Comparison of ENCODE assay signal across 18 mouse cellular contexts in the genomic region with DNA sequence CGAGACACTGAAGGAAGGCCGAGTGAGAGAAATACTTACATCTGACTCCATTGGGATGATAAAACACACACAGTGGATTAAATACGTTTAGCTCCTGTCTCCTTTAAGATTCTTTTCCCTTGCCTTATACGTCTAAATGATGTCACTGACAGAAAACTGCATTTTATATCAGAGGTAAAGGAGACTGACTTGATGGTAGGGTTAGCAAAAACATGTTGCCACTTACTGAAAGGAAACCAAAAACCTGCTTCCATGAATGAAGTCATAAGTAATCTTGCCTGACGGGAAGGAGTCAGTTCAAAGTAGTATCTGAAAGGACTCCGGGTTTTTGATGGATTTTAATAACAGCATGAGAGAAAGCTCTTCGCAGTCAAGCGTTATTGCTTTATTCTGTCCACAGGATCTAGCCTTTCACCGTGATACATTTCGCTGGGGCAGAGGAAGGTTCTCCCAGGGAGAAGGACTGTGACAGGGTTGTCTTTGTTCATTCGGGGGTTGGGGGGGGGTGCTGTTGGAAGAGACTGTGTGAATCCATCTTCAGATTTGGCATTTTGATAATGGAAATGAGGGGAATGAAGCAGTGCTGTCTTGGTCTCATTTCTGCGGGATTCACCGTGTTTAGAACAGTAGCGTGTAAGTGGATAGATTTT.
DNase-seq lines count a peak whose midpoint lies in the region; ATAC-seq and TF ChIP-seq lines count a peak whose summit lies in the region.
"Had no signal": no experiment of that assay in that cellular context is flagged by ENCODE, and none has a peak within 500 bp of the region (broad histone marks: within the 10 kb centered on the region; RNA-seq: fewer than 3 reads in every experiment).

No protein-coding gene starts in this region.

- H3K9me3 ChIP-seq in hindbrain, embryonic 15.5 days, result no peaks in the 10 kb centered on the region
- no peaks in the 10 kb centered on the region for H3K9me3 ChIP-seq in midbrain, embryonic 13.5 days
- H3K9me3 ChIP-seq: embryonic facial prominence, embryonic 15.5 days; limb, embryonic 15.5 days had no signal

- ATAC-seq in hindbrain, embryonic 15.5 days (ENCODE audit: low FRiP score, low read depth), result no peak
- peak; percentile 71 for ATAC-seq in midbrain, embryonic 13.5 days
- ATAC-seq: forebrain, postnatal 0 days had no signal

- H3K27me3 ChIP-seq in hindbrain, embryonic 15.5 days, result no peaks in the 10 kb centered on the region
- H3K27me3 ChIP-seq in midbrain, embryonic 13.5 days, result no peaks in the 10 kb centered on the region
- H3K27me3 ChIP-seq: CH12.LX; embryonic facial prominence, embryonic 15.5 days; limb, embryonic 15.5 days had no signal

- TF ChIP-seq CTCF in layer of hippocampus, adult 2 months (conservative IDR thresholded peaks at IDR 0.05), result no peak

- DNase-seq in left cerebral cortex, postnatal 4 days, result peak; percentile 10
- DNase-seq in left cerebral cortex, postnatal 14 days (ENCODE audit: low spot score in 2 of 2), result no peak
- peak; percentile 24 for DNase-seq in retina, postnatal 1 day
- no peak for DNase-seq in right cerebral cortex, postnatal 4 days
- no peak for DNase-seq in layer of hippocampus, adult 2 months (ENCODE audit: low spot score in 2 of 2)
- DNase-seq in urinary bladder, postnatal 25 days (ENCODE audit: low spot score), result no peak
- DNase-seq: adrenal gland, postnatal 10 days; cerebellum, adult 8-10 months; forebrain, postnatal 0 days; gastrocnemius, postnatal 25 days; kidney, postnatal 10 days; thymus, adult 18-20 months had no signal

- no peak overlapping the region for H3K27ac ChIP-seq in hindbrain, embryonic 15.5 days (replicated peaks)
- H3K27ac ChIP-seq in midbrain, embryonic 13.5 days, result no peak overlapping the region
- no peak overlapping the region for H3K27ac ChIP-seq in layer of hippocampus, adult 2 months
- H3K27ac ChIP-seq: embryonic facial prominence, embryonic 15.5 days; limb, embryonic 15.5 days; macrophage had no signal

- H3K4me2 ChIP-seq in hindbrain, embryonic 15.5 days, result peak overlapping the region; percentile 27
- H3K4me2 ChIP-seq in midbrain, embryonic 13.5 days (replicated peaks), result peak overlapping the region; percentile 39
- H3K4me2 ChIP-seq: embryonic facial prominence, embryonic 15.5 days; limb, embryonic 15.5 days had no signal

- H3K4me3 ChIP-seq in hindbrain, embryonic 15.5 days, result 0 out of 2 replicates have a peak overlapping the region, but pooled peaks have one; percentile 2
- no peak overlapping the region for H3K4me3 ChIP-seq in midbrain, embryonic 13.5 days (replicated peaks)
- no peak overlapping the region for H3K4me3 ChIP-seq in layer of hippocampus, adult 2 months
- H3K4me3 ChIP-seq: embryonic facial prominence, embryonic 15.5 days; limb, embryonic 15.5 days had no signal

- no peaks in the 10 kb centered on the region for H3K4me1 ChIP-seq in hindbrain, embryonic 15.5 days (replicated peaks)
- H3K4me1 ChIP-seq in midbrain, embryonic 13.5 days (replicated peaks), result peaks cover 15% of the 10 kb centered on the region
- H3K4me1 ChIP-seq: embryonic facial prominence, embryonic 15.5 days; limb, embryonic 15.5 days had no signal

- WGBS in hindbrain, embryonic 15.5 days, result 44% methylated on average over 14 of the region's 14 CpGs
- 51% methylated on average over 14 of the region's 14 CpGs for WGBS in midbrain, embryonic 13.5 days

- intact Hi-C loops in left cerebral cortex, postnatal 4 days (cut with DNase I), result no loop called here
- intact Hi-C loops in left cerebral cortex, postnatal 14 days (cut with DNase I), result no loop called here

- H3K9ac ChIP-seq in hindbrain, embryonic 15.5 days, result no peak overlapping the region
- H3K9ac ChIP-seq in midbrain, embryonic 13.5 days (replicated peaks), result no peak overlapping the region
- H3K9ac ChIP-seq: embryonic facial prominence, embryonic 15.5 days; forebrain, postnatal 0 days; limb, embryonic 15.5 days had no signal

- no peaks in the 10 kb centered on the region for H3K36me3 ChIP-seq in hindbrain, embryonic 15.5 days
- H3K36me3 ChIP-seq in midbrain, embryonic 13.5 days, result no peaks in the 10 kb centered on the region
- H3K36me3 ChIP-seq: embryonic facial prominence, embryonic 15.5 days; limb, embryonic 15.5 days had no signal

Comparison
In these comparisons a context has a peak if more than half of its experiments do, and no peak if none do; other contexts are left out.
1. DNase-seq: peak in left cerebral cortex, postnatal 4 days (single experiment) and retina, postnatal 1 day (single experiment); none in left cerebral cortex, postnatal 14 days (0 of 2), right cerebral cortex, postnatal 4 days (single experiment), layer of hippocampus, adult 2 months (0 of 2) and urinary bladder, postnatal 25 days (single experiment).